8 mouse cellular contexts compared by ENCODE assay signal in genomic region chr7:127478635-127479317, GRCm38 (mm10). TPM values are rescaled to one million over a fixed set of nuclear protein-coding genes. Genes with fewer than 3 reads are reported as not detected.
DNase-seq lines count a peak whose midpoint lies in the region; ATAC-seq lines count a peak whose summit lies in the region.

Gene Fbrs, plus strand, starts transcription at chr7:127479199.

- under 1% methylated on average over 56 of the region's 62 CpGs for WGBS in hindbrain, embryonic 13.5 days

- peak; percentile 47 for DNase-seq in WW6 (ENCODE audit: low read depth, low spot score)
- DNase-seq in cerebellum, postnatal 36 days: peak; percentile 93 to 96
- peak; percentile 83 to 86 for DNase-seq in frontal cortex, postnatal 25 days (ENCODE audit: low spot score in 2 of 2)
- DNase-seq in layer of hippocampus, postnatal 14 days (ENCODE audit: low spot score in 2 of 2): peak; percentile 97 to 98
- peak; percentile 99 for DNase-seq in lung, postnatal 10 days
- DNase-seq in retina, embryonic 14.5 days (ENCODE audit: low spot score): peak; percentile 96
- peak; percentile 92 for DNase-seq in urinary bladder, postnatal 25 days (ENCODE audit: low spot score)

- H3K27ac ChIP-seq in hindbrain, embryonic 13.5 days: peak within 1 kb of the TSS; percentile 94

- peak within 1 kb of the TSS; percentile 99 for H3K9ac ChIP-seq in hindbrain, embryonic 13.5 days

- ATAC-seq in hindbrain, embryonic 13.5 days (ENCODE audit: low FRiP score): peak; percentile 78

- peak within 1 kb of the TSS; percentile 100 for H3K4me2 ChIP-seq in hindbrain, embryonic 13.5 days

- no peaks in the 10 kb centered on the region for H3K27me3 ChIP-seq in hindbrain, embryonic 13.5 days

- H3K36me3 ChIP-seq in hindbrain, embryonic 13.5 days: peaks cover 59% of the 10 kb centered on the region

- peak within 1 kb of the TSS; percentile 97 for H3K4me3 ChIP-seq in hindbrain, embryonic 13.5 days

- H3K9me3 ChIP-seq in hindbrain, embryonic 13.5 days: no peaks in the 10 kb centered on the region

- peaks cover 44% of the 10 kb centered on the region for H3K4me1 ChIP-seq in hindbrain, embryonic 13.5 days (replicated peaks)

RNA-seq across cellular contexts. Expression of gene Fbrs, which starts in this region (rescaled TPM):
- 10.8 and 13.7 TPM in 2 replicates for polyA plus RNA-seq in hindbrain, embryonic 13.5 days (2015; fragmentation: Nextera tagmentation; extraction: Ambion mirVana)
- total RNA-seq in layer of hippocampus, postnatal 14 days (2021): 10 to 100 TPM; 62.9 to 66.8 TPM

Comparison
In these comparisons a context has a peak if more than half of its experiments do, and no peak if none do; other contexts are left out.
1. Peak in every context shown above with its lines: DNase-seq, ATAC-seq, H3K4me3 ChIP-seq and H3K27ac ChIP-seq.
2. DNase-seq: peak in every context shown above with its lines; median percentile 99 in lung, postnatal 10 days; 98 in layer of hippocampus, postnatal 14 days; 96 in retina, embryonic 14.5 days; 94 in cerebellum, postnatal 36 days; 92 in urinary bladder, postnatal 25 days; 84 in frontal cortex, postnatal 25 days; 47 in WW6.